Mouse (Mus musculus) megakaryocyte progenitor cell, adult 5-6 weeks (primary cell): ENCODE measurements around the gene Crygc. TPM values are rescaled to one million over a fixed set of nuclear protein-coding genes. Genes with fewer than 3 reads are reported as not detected.
"Not testable (repeated sequence)": the region's sequence is repeated elsewhere in the genome, so short reads cannot be mapped to it uniquely, and the experiment has no call there.

ENCODE experiments used
- ATAC-seq: replicated peaks from 2 replicates; pipeline ENCODE4 v1.8.0; 2016; ENCODE audit warnings: mild to moderate bottlenecking, moderate TSS enrichment, inconsistent platforms; ENCODE audit not compliant: poor library complexity
- total RNA-seq, 2 experiments: library from RNA; stranded (forward) in 1 of 2; stranded (reverse) in 1 of 2; fragments of 157-497, 149-512 nt in 1 of 2; fragments of 200-1000 nt in 1 of 2; gene quantifications; 2 replicates each; pipeline versions ENCODE4 v1.2.3 to v1.2.4; 2015 to 2017

Crygc gene
- total RNA-seq, 2 experiments from 2014 or later: not detected

- no peak for ATAC-seq
Measured at GRCm38 (mm10) chr1:65063352-65063751, 10.1 kb downstream of the Crygc start, which contains the start of gene Crygd. Gene Crygd (minus strand): TSS chr1:65063452.

DNA sequence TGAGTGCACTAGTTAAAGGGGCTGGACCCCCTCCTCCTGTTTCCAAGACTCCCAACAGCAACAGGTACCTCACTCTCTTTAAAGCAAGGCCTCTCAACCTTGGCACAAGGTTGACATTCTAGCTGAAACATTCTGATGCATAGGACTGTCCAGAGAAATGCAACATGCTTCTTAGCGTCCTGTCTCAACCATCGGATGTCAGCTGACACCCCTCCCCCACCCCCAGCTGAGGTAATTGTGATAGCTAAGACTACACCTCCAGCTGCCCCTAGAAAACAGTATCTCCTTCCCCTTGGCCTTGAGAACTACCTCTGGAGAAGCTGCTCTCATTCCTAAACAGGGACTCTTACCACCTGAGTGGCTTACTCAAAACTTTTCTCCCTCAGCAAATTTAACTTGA is 21.3 kb downstream of the Crygc start:
- no peak for ATAC-seq

DNA sequence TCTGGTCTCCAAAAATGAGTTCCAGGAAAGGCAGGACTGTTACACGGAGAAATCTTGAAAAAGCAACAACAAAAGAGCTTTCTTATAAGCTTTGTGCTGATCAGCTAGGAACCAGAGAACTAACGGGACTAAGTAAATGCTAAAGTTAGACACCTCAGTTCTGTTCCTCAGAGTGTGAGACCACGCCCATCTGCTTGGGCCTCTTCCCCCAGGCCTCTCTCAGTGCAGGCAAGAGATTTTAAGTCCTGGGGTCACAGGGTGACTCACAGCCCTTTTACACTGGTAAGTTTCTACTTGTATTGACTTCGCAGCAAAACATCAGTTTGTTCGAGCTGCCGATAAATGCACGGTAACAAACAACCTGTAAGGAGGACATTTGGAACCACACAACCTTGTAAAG is 21.8 kb downstream of the Crygc start:
- ATAC-seq: no peak

- not testable (repeated sequence) for ATAC-seq
Measured at GRCm38 (mm10) chr1:65050952-65051351, 22.5 kb downstream of the Crygc start, which contains the start of gene Cryge. Gene Cryge (minus strand): TSS chr1:65051149.

GRCm38 (mm10) chr1:65048781-65049180 is 24.7 kb downstream of the Crygc start:
- no peak for ATAC-seq

DNA sequence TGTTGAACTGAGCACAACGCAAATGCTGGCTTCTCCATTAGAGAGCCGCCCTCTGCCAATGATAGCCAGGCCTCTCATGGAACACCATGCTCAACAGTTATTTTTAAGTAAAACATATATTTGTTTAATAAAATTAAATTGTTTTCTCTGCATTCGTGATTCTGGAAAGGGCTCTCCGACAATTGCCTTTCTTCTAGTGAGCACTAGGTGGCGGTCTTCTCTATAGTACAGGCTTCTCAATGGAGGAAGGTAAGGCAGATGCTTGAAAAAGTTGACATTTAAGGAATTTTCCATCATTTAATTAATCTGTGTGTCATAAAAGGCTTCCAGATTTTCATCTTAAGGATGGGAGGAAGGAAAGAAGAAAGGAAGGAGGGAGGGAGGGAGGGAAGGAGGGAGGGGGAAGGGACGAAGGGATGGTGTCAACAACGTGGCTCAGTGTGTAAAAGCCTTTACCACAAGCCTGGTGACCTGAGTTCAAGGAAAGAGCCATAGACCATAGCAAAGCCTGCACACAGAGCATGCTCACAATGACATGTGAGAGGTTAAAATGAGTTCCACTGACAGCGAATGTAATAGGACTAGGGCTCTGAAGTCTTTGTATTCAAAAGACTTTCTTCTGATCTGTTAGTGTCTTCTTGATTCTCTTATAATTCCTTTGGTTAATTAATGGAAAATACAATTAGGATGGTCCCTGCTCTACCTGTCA is 26.9 kb downstream of the Crygc start:
- peak; percentile 73 for ATAC-seq

DNA sequence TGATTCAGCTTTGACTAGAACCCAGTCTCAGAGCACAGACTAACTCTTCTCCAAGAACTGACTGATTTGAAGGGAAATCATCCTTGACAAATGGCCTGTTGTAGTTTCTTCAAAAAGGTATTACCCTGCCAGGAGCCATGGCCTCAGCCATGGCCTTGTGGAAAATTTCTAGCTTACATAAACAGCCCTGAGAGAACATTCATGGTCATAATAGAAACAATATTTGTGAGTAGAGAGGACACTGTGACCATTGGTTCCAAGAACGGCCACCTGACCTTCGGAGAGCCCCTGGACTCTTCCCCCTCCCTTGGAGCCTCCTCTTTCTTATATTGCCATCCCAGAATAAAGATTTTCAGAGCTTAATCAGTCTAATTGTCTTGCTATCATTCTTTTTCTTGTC is 30.1 kb downstream of the Crygc start:
- ATAC-seq: no peak

DNA sequence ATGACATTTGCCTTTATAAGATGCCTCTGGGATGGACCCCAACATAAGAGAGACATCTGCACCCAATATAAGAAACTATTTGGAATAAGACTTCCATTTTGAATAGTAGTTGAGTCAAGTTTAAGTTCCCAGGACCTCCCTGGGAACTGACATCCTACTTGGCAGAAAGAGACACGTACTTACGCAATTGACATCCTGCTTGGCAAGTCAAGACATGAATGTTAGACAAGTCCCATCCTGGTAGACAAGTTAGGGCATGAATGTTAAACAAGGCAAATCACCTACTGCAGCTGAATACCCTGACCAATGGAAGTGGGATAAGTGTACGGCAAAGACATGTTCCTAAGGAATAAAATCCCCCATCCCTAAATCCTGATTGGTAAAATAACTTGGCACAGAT is 31.7 kb downstream of the Crygc start:
- no peak for ATAC-seq

GRCm38 (mm10) chr1:65040806-65041205 is 32.7 kb downstream of the Crygc start:
- ATAC-seq: no peak

- no peak for ATAC-seq
Measured at GRCm38 (mm10) chr1:65039679-65040078, 33.8 kb downstream of the Crygc start.

- ATAC-seq: no peak
Measured at GRCm38 (mm10) chr1:65037542-65037941, 35.9 kb downstream of the Crygc start.

DNA sequence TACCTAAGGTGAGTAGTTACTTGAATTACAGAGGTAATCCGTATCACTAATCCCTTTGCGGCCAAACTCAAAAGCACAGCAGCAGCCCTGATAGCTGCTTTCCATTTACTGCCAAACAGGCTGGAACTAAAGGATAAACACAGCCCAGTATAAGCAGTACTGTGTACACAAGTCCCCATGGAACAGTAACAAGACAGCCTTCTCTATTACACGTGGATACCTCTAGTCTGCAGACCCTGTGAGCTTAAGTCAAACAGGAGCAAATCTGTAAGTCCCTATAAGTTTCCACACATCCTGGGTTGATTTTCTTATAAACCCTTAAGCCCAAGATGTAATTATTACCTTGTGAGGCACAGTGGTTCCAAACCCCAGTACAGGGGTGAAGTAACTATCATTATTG is 38.0 kb downstream of the Crygc start:
- ATAC-seq: no peak

GRCm38 (mm10) chr1:65032641-65033040 is 40.8 kb downstream of the Crygc start, which contains the start of gene Akr1cl:
Gene Akr1cl (minus strand): TSS chr1:65032759.
- no peak for ATAC-seq

GRCm38 (mm10) chr1:65028206-65028605 is 45.3 kb downstream of the Crygc start:
- no peak for ATAC-seq

Other genes with a start within 250 kb of the Crygc start
- 8.2 and 9.2 TPM in 2 replicates for gene Plekhm3, start 116.9 kb downstream of the Crygc start, total RNA-seq (2015)
- gene Plekhm3, start 116.9 kb downstream of the Crygc start, total RNA-seq (2017): 3.3 and 3.5 TPM in 2 replicates
- not detected in 2 replicates for gene Akr1cl, start 40.9 kb downstream of the Crygc start, total RNA-seq (2015)
- not detected in 2 replicates for gene Akr1cl, start 40.9 kb downstream of the Crygc start, total RNA-seq (2017)
- not detected in 2 replicates for gene Cryge, start 22.5 kb downstream of the Crygc start, total RNA-seq (2015)
- gene Cryge, start 22.5 kb downstream of the Crygc start, total RNA-seq (2017): not detected in 2 replicates
- gene Crygd, start 10.2 kb downstream of the Crygc start, total RNA-seq (2015): not detected in 2 replicates
- gene Crygd, start 10.2 kb downstream of the Crygc start, total RNA-seq (2017): not detected in 2 replicates
- gene Crygb, start 8.6 kb upstream of the Crygc start, total RNA-seq (2015): not detected in 2 replicates
- gene Crygb, start 8.6 kb upstream of the Crygc start, total RNA-seq (2017): not detected in 2 replicates
- not detected in 2 replicates for gene Cryga, start 29.7 kb upstream of the Crygc start, total RNA-seq (2015)
- not detected in 2 replicates for gene Cryga, start 29.7 kb upstream of the Crygc start, total RNA-seq (2017)
- gene Gm28845, start 45.9 kb upstream of the Crygc start, total RNA-seq (2015): not detected in 2 replicates
- gene Gm28845, start 45.9 kb upstream of the Crygc start, total RNA-seq (2017): not detected in 2 replicates
- 1.3 and 1.9 TPM in 2 replicates for gene D630023F18Rik, start 49.5 kb upstream of the Crygc start, total RNA-seq (2015)
- 0.12 and 0.51 TPM in 2 replicates for gene D630023F18Rik, start 49.5 kb upstream of the Crygc start, total RNA-seq (2017)
- 89.6 and 104 TPM in 2 replicates for gene Idh1, start 112.8 kb upstream of the Crygc start, total RNA-seq (2015)
- 172 and 200 TPM in 2 replicates for gene Idh1, start 112.8 kb upstream of the Crygc start, total RNA-seq (2017)
- gene Pikfyve, start 113.0 kb upstream of the Crygc start, total RNA-seq (2015): 21.6 and 28.0 TPM in 2 replicates
- 24.4 and 30.2 TPM in 2 replicates for gene Pikfyve, start 113.0 kb upstream of the Crygc start, total RNA-seq (2017)
- gene Pth2r, start 208.4 kb upstream of the Crygc start, total RNA-seq (2015): not detected in 2 replicates
- not detected in 2 replicates for gene Pth2r, start 208.4 kb upstream of the Crygc start, total RNA-seq (2017)